Mouse (Mus musculus) cerebellum, adult 2 months (tissue): ENCODE data around the gene Zkscan2.

Experiments used
- CTCF ChIP-seq: fragments of 200-500 bp; IDR thresholded peaks from 2 replicates; pipeline ENCODE4 v1.5.1; 2011; ENCODE audit warnings: low read depth, mild to moderate bottlenecking, control low read depth, low read length, moderate library complexity, borderline replicate concordance; ENCODE audit not compliant: insufficient read depth
- POLR2A ChIP-seq: fragments of 200-500 bp; IDR thresholded peaks from 2 replicates; pipeline ENCODE4 v1.6.1; 2011; ENCODE audit warnings: low read length, control low read depth, borderline replicate concordance; ENCODE audit not compliant: insufficient read depth

DNA sequence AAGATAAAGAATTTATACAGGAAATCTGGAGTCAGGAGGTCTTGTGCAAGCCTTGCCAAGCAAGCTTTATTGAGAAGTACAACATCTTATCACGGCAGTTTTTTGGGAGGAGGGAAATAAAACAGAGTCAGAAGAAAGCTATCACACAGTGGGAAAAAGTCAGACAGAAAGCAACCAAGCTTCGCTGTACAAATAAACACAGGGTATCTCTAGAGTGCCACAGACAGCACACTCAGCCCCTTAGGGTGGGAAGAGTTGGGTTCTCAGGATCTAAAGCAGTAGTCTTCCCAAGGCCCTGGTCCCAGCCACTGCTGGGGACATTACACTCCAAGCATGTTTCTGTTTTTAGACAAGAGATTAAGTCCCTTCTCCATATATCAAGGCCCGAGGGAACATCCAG, 28.9 kb upstream of the Zkscan2 start:
- TF ChIP-seq CTCF: no peak
- no peak for TF ChIP-seq POLR2A
